Mouse (Mus musculus) CH12.LX (cell line): ENCODE results near the gene Kcnb1. TPM values are rescaled to one million over a fixed set of nuclear protein-coding genes. Genes with fewer than 3 reads are reported as not detected.

Experiments
- DNase-seq: peaks from one replicate; pipeline ENCODE4 v3.0.0-alpha.2; 2013; ENCODE audit errors: extremely low read depth
- H3K27ac ChIP-seq: 2 replicates; pipeline ENCODE4 v1.5.1; 2012; ENCODE audit warnings: low read depth, mild to moderate bottlenecking, control low read depth, moderate library complexity; ENCODE audit not compliant: insufficient read depth
- H3K27me3 ChIP-seq: replicated peaks from 2 replicates; pipeline ENCODE3; 2012; ENCODE audit warnings: inconsistent platforms
- H3K36me3 ChIP-seq, 2 experiments: replicated peaks in 1 of 2; 2 replicates each; pipeline versions ENCODE3 to v1.6.1; 2012; ENCODE audit warnings: inconsistent platforms in 1 of 2, low read length in 1 of 2, mild to moderate bottlenecking in 1 of 2, mixed read lengths in 1 of 2, moderate library complexity in 1 of 2; ENCODE audit not compliant: control insufficient read depth in 1 of 2, insufficient read depth in 1 of 2
- H3K4me1 ChIP-seq, 2 experiments: 2 replicates each; pipeline ENCODE4 v1.6.1; 2012; ENCODE audit warnings: inconsistent platforms in 1 of 2, moderate library complexity in 1 of 2; ENCODE audit not compliant: insufficient read depth in 2 of 2, control insufficient read depth in 1 of 2
- H3K4me2 ChIP-seq: 2 replicates; pipeline ENCODE4 v1.6.1; 2012; ENCODE audit warnings: low read depth, mild to moderate bottlenecking, control low read depth; ENCODE audit not compliant: poor library complexity, insufficient read depth, severe bottlenecking
- H3K4me3 ChIP-seq, 3 experiments: fragments of 150-350 bp in 1 of 3; sonication (generic) in 1 of 3; replicated peaks in 1 of 3; 2 replicates each; pipeline versions ENCODE3 to v1.5.1; 2011 to 2012; ENCODE audit warnings: low read depth in 2 of 3, low read length in 2 of 3, mild to moderate bottlenecking in 2 of 3, moderate library complexity in 2 of 3, control low read depth in 1 of 3, improper control_type of control experiment in 1 of 3, inconsistent platforms in 1 of 3, mixed read lengths in 1 of 3; ENCODE audit not compliant: poor library complexity in 1 of 3
- H3K79me2 ChIP-seq: replicated peaks from 2 replicates; pipeline ENCODE4 v1.6.1; 2012; ENCODE audit warnings: mild to moderate bottlenecking, moderate library complexity; ENCODE audit not compliant: control insufficient read depth, poor library complexity, insufficient read depth, severe bottlenecking; ENCODE audit errors: extremely low read depth
- H3K9ac ChIP-seq: 2 replicates; pipeline ENCODE4 v1.6.1; 2012; ENCODE audit warnings: low read depth, mild to moderate bottlenecking, control low read depth, moderate library complexity; ENCODE audit not compliant: insufficient read depth
- H3K9me3 ChIP-seq: replicated peaks from 2 replicates; pipeline ENCODE3; 2012; ENCODE audit warnings: low read length, inconsistent platforms, mixed read lengths
- BHLHE40 ChIP-seq: IDR thresholded peaks from 2 replicates; pipeline ENCODE4 v1.6.1; 2011; ENCODE audit warnings: mild to moderate bottlenecking, low read depth, low read length, improper control_type of control experiment
- CHD2 ChIP-seq: IDR thresholded peaks from 2 replicates; pipeline ENCODE4 v1.6.1; 2011; ENCODE audit warnings: low read length, improper control_type of control experiment
- CTCF ChIP-seq, 2 experiments: IDR thresholded peaks in 1 of 2; conservative IDR thresholded peaks in 1 of 2; 2 replicates each; pipeline ENCODE4 v1.5.1; 2011 to 2012; ENCODE audit warnings: low read depth in 2 of 2, low read length in 2 of 2, improper control_type of control experiment in 1 of 2, inconsistent platforms in 1 of 2, mild to moderate bottlenecking in 1 of 2, moderate library complexity in 1 of 2
- E2F4 ChIP-seq: IDR thresholded peaks from 2 replicates; pipeline ENCODE4 v1.6.1; 2011; ENCODE audit warnings: low read depth, low read length, improper control_type of control experiment; ENCODE audit not compliant: insufficient replicate concordance
- HCFC1 ChIP-seq: IDR thresholded peaks from 2 replicates; pipeline ENCODE4 v1.6.1; 2012; ENCODE audit warnings: low read depth, mild to moderate bottlenecking, inconsistent platforms, low read length, improper control_type of control experiment
- JUN ChIP-seq: IDR thresholded peaks from 2 replicates; pipeline ENCODE4 v1.6.1; 2011; ENCODE audit warnings: low read depth, mild to moderate bottlenecking, low read length, improper control_type of control experiment, moderate library complexity; ENCODE audit not compliant: insufficient read depth
- JUND ChIP-seq: conservative IDR thresholded peaks from 2 replicates; pipeline ENCODE4 v1.6.1; 2011; ENCODE audit warnings: low read depth, low read length, improper control_type of control experiment
- MAFK ChIP-seq: IDR thresholded peaks from 2 replicates; pipeline ENCODE4 v1.6.1; 2011; ENCODE audit warnings: low read length, improper control_type of control experiment; ENCODE audit not compliant: insufficient replicate concordance
- MYC ChIP-seq: IDR thresholded peaks from 2 replicates; pipeline ENCODE4 v1.6.1; 2011; ENCODE audit warnings: low read depth, mild to moderate bottlenecking, improper control_type of control experiment, low read length
- RAD21 ChIP-seq: IDR thresholded peaks from 2 replicates; pipeline ENCODE4 v1.6.1; 2011; ENCODE audit warnings: low read depth, mild to moderate bottlenecking, low read length, improper control_type of control experiment, moderate library complexity
- SIN3A ChIP-seq: IDR thresholded peaks from 2 replicates; pipeline ENCODE4 v1.6.1; 2012; ENCODE audit warnings: low read length, improper control_type of control experiment, inconsistent platforms
- SMC3 ChIP-seq: IDR thresholded peaks from 2 replicates; pipeline ENCODE4 v1.6.1; 2011; ENCODE audit warnings: low read depth, low read length, improper control_type of control experiment
- TCF12 ChIP-seq: IDR thresholded peaks from 2 replicates; pipeline ENCODE4 v1.6.1; 2014; ENCODE audit warnings: low read depth, mild to moderate bottlenecking, inconsistent platforms, low read length, improper control_type of control experiment
- ZC3H11A ChIP-seq: IDR thresholded peaks from 2 replicates; pipeline ENCODE4 v1.6.1; 2012; ENCODE audit warnings: low read depth, mild to moderate bottlenecking, inconsistent platforms, low read length, improper control_type of control experiment
- ZKSCAN1 ChIP-seq: IDR thresholded peaks from 2 replicates; pipeline ENCODE4 v1.6.1; 2012; ENCODE audit warnings: low read depth, inconsistent platforms, low read length, improper control_type of control experiment, borderline replicate concordance
- dilution Hi-C: fragments of 300-500 bp; cut with MboI; formaldehyde crosslinking; loops from 2 replicates; pipeline ENCODE4 v1.14.3; 2020; ENCODE audit warnings: low sequenced_read_pairs; ENCODE audit not compliant: extremely low pct_unique_long_range_greater_than_20kb, extremely low pct_ligation_motif_present
- in situ Hi-C: fragments of 300-500 bp; cut with MboI; formaldehyde crosslinking; loops from 3 replicates; pipeline ENCODE4 v1.14.3; 2019; ENCODE audit warnings: low sequenced_read_pairs, low pct_ligation_motif_present, low pct_unique_long_range_greater_than_20kb, mixed read lengths
- polyA plus RNA-seq: library from polyadenylated mRNA; unstranded; fragments of >175 nt; gene quantifications from 2 replicates; pipeline ENCODE4 v1.2.1, GENCODE M21; 2012; ENCODE audit warnings: low read depth; ENCODE audit not compliant: insufficient read length
- total RNA-seq, 2 experiments: library from RNA; depleted of rRNA; stranded (reverse); fragments of 300-350 nt in 1 of 2; fragments of >200 nt in 1 of 2; gene quantifications; 2 replicates each; pipeline ENCODE4 v1.2.3; 2012 to 2014

Kcnb1 gene
- total and polyA plus RNA-seq, 3 experiments = 2.5 to 6.6 (median 5.1) TPM

DNA sequence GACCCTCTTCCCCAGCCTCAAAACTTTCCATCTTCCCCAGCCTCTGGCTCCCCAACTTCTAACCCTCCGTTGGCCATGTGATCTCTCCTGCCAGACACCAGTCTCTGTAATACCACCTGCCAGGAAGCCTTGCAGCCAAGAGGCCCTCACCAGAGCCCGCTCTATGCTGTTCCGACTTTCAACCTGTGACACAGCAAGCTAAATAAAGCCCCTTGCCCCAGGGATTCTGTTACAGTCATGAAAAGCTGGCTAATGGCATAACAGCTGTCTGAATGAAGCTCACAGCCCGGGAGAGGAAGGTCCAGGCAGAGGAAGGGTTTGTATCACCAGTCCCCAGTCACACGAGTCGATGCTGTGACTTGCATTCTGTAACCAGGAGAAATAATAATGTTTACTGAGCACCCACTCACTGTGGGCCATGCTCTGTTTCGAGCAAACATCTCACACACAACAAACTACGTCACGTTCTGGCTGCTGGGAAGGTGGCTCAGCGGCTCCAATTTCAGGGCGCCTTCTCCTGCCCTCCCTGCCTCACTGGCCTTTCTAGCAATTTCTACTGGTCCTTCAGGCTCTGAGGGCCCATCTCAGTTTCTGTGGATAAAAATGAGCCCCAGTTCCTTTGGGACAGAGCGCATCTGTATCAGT lies 69.6 kb downstream of the Kcnb1 start:
- no peak for DNase-seq
- Histone ChIP-seq H3K9ac (no peak overlapping the region), H3K9me3 (no peaks in the 10 kb centered on the region), H3K4me2 (no peak overlapping the region), H3K4me3 (no peak overlapping the region), H3K36me3 (no peaks in the 10 kb centered on the region), H3K27ac (no peak overlapping the region), H3K4me1 (peaks cover 4 to 15% of the 10 kb centered on the region in 2 experiments), H3K27me3 (peaks cover 19% of the 10 kb centered on the region), H3K79me2 (no peaks in the 10 kb centered on the region)
- no peak for TF ChIP-seq CHD2
- TF ChIP-seq ZKSCAN1 = no peak
- no peak for TF ChIP-seq CTCF (conservative IDR thresholded peaks at IDR 0.05 in 1 of 2, IDR thresholded peaks at IDR 0.05 in 1 of 2; ENCODE audit: low read depth in 2 of 2, low read length in 2 of 2)
- TF ChIP-seq MYC = no peak
- no peak for TF ChIP-seq BHLHE40
- in situ Hi-C loops = loop anchor here (5.0 kb wide), 1 partner anchor 47 kb away; no protein-coding TSS in a partner anchor
- dilution Hi-C loops = no loop called here

DNA sequence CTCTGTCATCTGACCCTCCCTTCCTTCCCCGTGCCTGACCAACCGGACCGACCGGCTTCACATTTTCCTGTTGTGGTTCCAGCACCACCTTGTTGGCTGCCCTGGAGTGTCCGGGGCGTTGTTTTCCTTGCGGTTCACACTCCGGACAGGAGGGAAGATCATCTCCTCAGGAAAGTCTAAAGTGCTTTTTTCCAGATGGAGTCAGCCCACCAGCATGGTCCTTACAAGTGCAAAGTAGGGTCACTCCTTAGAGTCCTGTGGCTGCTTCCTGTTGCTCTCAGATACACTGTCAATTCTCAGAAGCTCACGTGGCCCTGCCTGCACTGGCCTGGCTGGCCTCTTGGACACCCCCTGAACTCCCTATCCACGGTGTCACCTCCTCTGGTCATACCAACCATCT lies 71.9 kb downstream of the Kcnb1 start:
- H3K79me2 ChIP-seq = no peaks in the 10 kb centered on the region
- H3K36me3 ChIP-seq = no peaks in the 10 kb centered on the region
- no peak for DNase-seq
- H3K27ac ChIP-seq = no peak overlapping the region
- peaks cover 21% of the 10 kb centered on the region for H3K27me3 ChIP-seq
- no peak overlapping the region for H3K9ac ChIP-seq
- no peaks in the 10 kb centered on the region for H3K9me3 ChIP-seq
- dilution Hi-C loops (no loop called here), in situ Hi-C loops (no loop called here)
- TF ChIP-seq CTCF (conservative IDR thresholded peaks at IDR 0.05 in 1 of 2, IDR thresholded peaks at IDR 0.05 in 1 of 2; ENCODE audit: low read depth in 2 of 2, low read length in 2 of 2) (no peak), SMC3 (no peak), JUND (no peak), MYC (no peak), HCFC1 (no peak), JUN (no peak)
- H3K4me2 ChIP-seq = no peak overlapping the region
- H3K4me1 ChIP-seq = peaks cover 0 to 16% of the 10 kb centered on the region in 2 experiments; a peak in 2 of 4 replicates
- no peak overlapping the region for H3K4me3 ChIP-seq

DNA sequence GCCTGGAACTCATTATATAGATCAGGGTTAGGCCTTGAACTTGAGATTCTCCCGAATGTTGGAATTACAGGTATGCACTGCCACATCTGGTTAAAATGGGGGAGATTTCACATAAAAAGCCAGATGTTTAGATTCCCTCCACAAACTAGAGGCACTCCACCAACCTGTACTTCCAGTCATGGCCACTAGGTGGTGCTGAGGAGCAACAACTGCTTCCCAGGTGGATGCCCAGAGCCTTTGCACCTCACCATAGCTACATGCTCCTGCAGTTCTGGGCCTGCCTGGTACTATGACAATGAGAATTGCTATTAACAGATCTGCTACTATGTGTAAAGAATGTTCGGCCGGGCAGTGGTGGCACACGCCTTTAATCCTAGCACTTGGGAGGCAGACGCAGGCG lies 77.2 kb downstream of the Kcnb1 start:
- peak; percentile 18; the same call in 1 of the 2 replicates for TF ChIP-seq TCF12
- TF ChIP-seq ZC3H11A = peak; percentile 82
- TF ChIP-seq RAD21 = peak; percentile 89
- no peak for TF ChIP-seq HCFC1
- peak; percentile 96 for TF ChIP-seq SMC3
- 0 out of 2 replicates have a peak, but pooled peaks have one; percentile 28 for TF ChIP-seq MYC
- peak; percentile 95 to 98 for TF ChIP-seq CTCF (conservative IDR thresholded peaks at IDR 0.05 in 1 of 2, IDR thresholded peaks at IDR 0.05 in 1 of 2; ENCODE audit: low read depth in 2 of 2, low read length in 2 of 2)
- no peak for TF ChIP-seq E2F4
- 0 out of 2 replicates have a peak, but pooled peaks have one; percentile 29 for TF ChIP-seq SIN3A
- TF ChIP-seq MAFK = no peak
- no peaks in the 10 kb centered on the region for H3K79me2 ChIP-seq
- peaks cover 14% of the 10 kb centered on the region for H3K27me3 ChIP-seq
- H3K9ac ChIP-seq = no peak overlapping the region
- H3K4me3 ChIP-seq = no peak overlapping the region
- DNase-seq = peak; percentile 81
- H3K4me2 ChIP-seq = no peak overlapping the region
- dilution Hi-C loops = no loop called here
- H3K9me3 ChIP-seq = no peaks in the 10 kb centered on the region
- in situ Hi-C loops = loop anchor here (5.0 kb wide), 2 partner anchors 40 to 105 kb away; no protein-coding TSS in a partner anchor
- H3K27ac ChIP-seq = no peak overlapping the region
- H3K36me3 ChIP-seq = no peaks in the 10 kb centered on the region
- peaks cover 0 to 9% of the 10 kb centered on the region in 2 experiments; a peak in 2 of 4 replicates for H3K4me1 ChIP-seq
